Mouse (Mus musculus): Measurements from ENCODE around the gene Gm1110. TPM values are rescaled to one million over a fixed set of nuclear protein-coding genes. Genes with fewer than 3 reads are reported as not detected.
"Not testable (repeated sequence)": the region's sequence is repeated elsewhere in the genome, so short reads cannot be mapped to it uniquely, and the experiment has no call there.

The Gm1110 gene
- not detected in 2 replicates for polyA plus RNA-seq (2016; fragmentation: Nextera tagmentation; extraction: Ambion mirVana)

- Histone ChIP-seq H3K36me3 (no peaks in the 10 kb centered on the region), H3K27ac (no peak within 1 kb of the TSS), H3K4me3 (no peak within 1 kb of the TSS), H3K4me1 (peaks cover 4% of the 10 kb centered on the region; the same call in 1 of the 2 replicates), H3K9me3 (no peaks in the 10 kb centered on the region), H3K27me3 (ENCODE audit: insufficient read depth, poor library complexity, severe bottlenecking) (no peaks in the 10 kb centered on the region)
- DNase-seq (ENCODE audit: low spot score), result no peak
- WGBS, result 78% methylated on average over 13 of the region's 13 CpGs
Measured at GRCm38 (mm10) chr9:26922909-26923526, at the start of gene Gm1110. Gene Gm1110 (minus strand): TSS chr9:26923111.

- no peaks in the 10 kb centered on the region for H3K27me3 ChIP-seq (ENCODE audit: insufficient read depth, poor library complexity, severe bottlenecking)
- no peaks in the 10 kb centered on the region for H3K4me1 ChIP-seq
- DNase-seq (ENCODE audit: low spot score), result no peak
- H3K4me3 ChIP-seq, result no peak overlapping the region
- WGBS, result 71% methylated on average over 2 of the region's 2 CpGs
- no peaks in the 10 kb centered on the region for H3K36me3 ChIP-seq
- H3K9me3 ChIP-seq, result 0 out of 2 replicates have a peak, but pooled peaks cover 4% of the 10 kb centered on the region
- no peak overlapping the region for H3K27ac ChIP-seq
Measured at GRCm38 (mm10) chr9:26947790-26948189, 24.9 kb upstream of the Gm1110 start.

- WGBS, result 83% methylated on average over 3 of the region's 3 CpGs
- H3K9me3 ChIP-seq, result no peaks in the 10 kb centered on the region
- peaks cover 4% of the 10 kb centered on the region; the same call in 1 of the 2 replicates for H3K4me1 ChIP-seq
- no peak overlapping the region for H3K4me3 ChIP-seq
- no peaks in the 10 kb centered on the region for H3K36me3 ChIP-seq
- H3K27ac ChIP-seq, result no peak overlapping the region
- no peak for DNase-seq (ENCODE audit: low spot score)
- no peaks in the 10 kb centered on the region for H3K27me3 ChIP-seq (ENCODE audit: insufficient read depth, poor library complexity, severe bottlenecking)
Measured at GRCm38 (mm10) chr9:26924146-26924545, 1.2 kb upstream of the Gm1110 start.

- Histone ChIP-seq H3K36me3 (no peaks in the 10 kb centered on the region), H3K4me3 (no peak overlapping the region), H3K27me3 (ENCODE audit: insufficient read depth, poor library complexity, severe bottlenecking) (no peaks in the 10 kb centered on the region), H3K9me3 (no peaks in the 10 kb centered on the region), H3K27ac (no peak overlapping the region), H3K4me1 (peaks cover 4% of the 10 kb centered on the region; the same call in 1 of the 2 replicates)
- 87% methylated on average over 2 of the region's 2 CpGs for WGBS
- DNase-seq (ENCODE audit: low spot score), result no peak
Measured at GRCm38 (mm10) chr9:26919778-26920177, 3.1 kb downstream of the Gm1110 start.

- Histone ChIP-seq H3K9me3 (no peaks in the 10 kb centered on the region), H3K36me3 (no peaks in the 10 kb centered on the region), H3K27me3 (ENCODE audit: insufficient read depth, poor library complexity, severe bottlenecking) (no peaks in the 10 kb centered on the region), H3K4me1 (no peaks in the 10 kb centered on the region), H3K4me3 (no peak overlapping the region), H3K27ac (no peak overlapping the region)
- no peak for DNase-seq (ENCODE audit: low spot score)
- WGBS, result 57% methylated on average over 4 of the region's 4 CpGs
Measured at GRCm38 (mm10) chr9:26913150-26913549, 9.8 kb downstream of the Gm1110 start.

- Histone ChIP-seq H3K36me3 (no peaks in the 10 kb centered on the region), H3K9me3 (no peaks in the 10 kb centered on the region), H3K4me1 (no peaks in the 10 kb centered on the region), H3K27me3 (ENCODE audit: insufficient read depth, poor library complexity, severe bottlenecking) (no peaks in the 10 kb centered on the region), H3K4me3 (no peak overlapping the region), H3K27ac (no peak overlapping the region)
- whole genome bisulfite sequencing, result 63% methylated on average over 1 of the region's 1 CpGs
- DNase-seq (ENCODE audit: low spot score), result no peak
Measured at GRCm38 (mm10) chr9:26911251-26911650, 11.7 kb downstream of the Gm1110 start.

- not testable (repeated sequence) for H3K9me3 ChIP-seq; H3K4me1 ChIP-seq; DNase-seq (ENCODE audit: low spot score); H3K27me3 ChIP-seq (ENCODE audit: insufficient read depth, poor library complexity, severe bottlenecking); H3K4me3 ChIP-seq; H3K36me3 ChIP-seq; H3K27ac ChIP-seq
- WGBS, result 75% methylated on average over 7 of the region's 7 CpGs
Measured at GRCm38 (mm10) chr9:26869856-26870255, 53.1 kb downstream of the Gm1110 start.

GRCm38 (mm10) chr9:26860751-26861150 lies 62.2 kb downstream of the Gm1110 start, which contains the start of gene Glb1l3:
Gene Glb1l3 (minus strand): TSS chr9:26860890.
- Histone ChIP-seq H3K9me3 (no peaks in the 10 kb centered on the region), H3K36me3 (no peaks in the 10 kb centered on the region), H3K27ac (no peak within 1 kb of the TSS), H3K4me3 (no peak within 1 kb of the TSS), H3K4me1 (no peaks in the 10 kb centered on the region), H3K27me3 (ENCODE audit: insufficient read depth, poor library complexity, severe bottlenecking) (no peaks in the 10 kb centered on the region)
- 60% methylated on average over 5 of the region's 5 CpGs for WGBS
- no peak for DNase-seq (ENCODE audit: low spot score)

GRCm38 (mm10) chr9:26831089-26831488 lies 91.8 kb downstream of the Gm1110 start:
- DNase-seq (ENCODE audit: low spot score), result no peak
- Histone ChIP-seq H3K27ac (no peak overlapping the region), H3K9me3 (no peaks in the 10 kb centered on the region), H3K4me1 (no peaks in the 10 kb centered on the region), H3K27me3 (ENCODE audit: insufficient read depth, poor library complexity, severe bottlenecking) (no peaks in the 10 kb centered on the region), H3K4me3 (no peak overlapping the region), H3K36me3 (no peaks in the 10 kb centered on the region)
- WGBS, result 79% methylated on average over 3 of the region's 3 CpGs

Other genes with a start within 250 kb of the Gm1110 start
- gene B3gat1, start 189.4 kb downstream of the Gm1110 start, polyA plus RNA-seq (2016; fragmentation: Nextera tagmentation; extraction: Ambion mirVana), result not detected in 2 replicates
- gene Glb1l2, start 116.6 kb downstream of the Gm1110 start, polyA plus RNA-seq (2016; fragmentation: Nextera tagmentation; extraction: Ambion mirVana), result 1.2 TPM in 2 replicates
- not detected in 2 replicates for gene Glb1l3, start 62.2 kb downstream of the Gm1110 start, polyA plus RNA-seq (2016; fragmentation: Nextera tagmentation; extraction: Ambion mirVana)
- 40.5 and 42.2 TPM in 2 replicates for gene Acad8, start 76.5 kb upstream of the Gm1110 start, polyA plus RNA-seq (2016; fragmentation: Nextera tagmentation; extraction: Ambion mirVana)
- 125 and 145 TPM in 2 replicates for gene Thyn1, start 76.6 kb upstream of the Gm1110 start, polyA plus RNA-seq (2016; fragmentation: Nextera tagmentation; extraction: Ambion mirVana)
- gene Vps26b, start 107.0 kb upstream of the Gm1110 start, polyA plus RNA-seq (2016; fragmentation: Nextera tagmentation; extraction: Ambion mirVana), result 23.3 and 30.8 TPM in 2 replicates
- gene Ncapd3, start 107.1 kb upstream of the Gm1110 start, polyA plus RNA-seq (2016; fragmentation: Nextera tagmentation; extraction: Ambion mirVana), result 28.3 and 29.4 TPM in 2 replicates
- 51.2 and 66.7 TPM in 2 replicates for gene Jam3, start 232.3 kb upstream of the Gm1110 start, polyA plus RNA-seq (2016; fragmentation: Nextera tagmentation; extraction: Ambion mirVana)

Measured in heart, embryonic 10.5 days (tissue).